Mouse (Mus musculus): ENCODE data around the gene Itpr1.

Gene Itpr1

DNA sequence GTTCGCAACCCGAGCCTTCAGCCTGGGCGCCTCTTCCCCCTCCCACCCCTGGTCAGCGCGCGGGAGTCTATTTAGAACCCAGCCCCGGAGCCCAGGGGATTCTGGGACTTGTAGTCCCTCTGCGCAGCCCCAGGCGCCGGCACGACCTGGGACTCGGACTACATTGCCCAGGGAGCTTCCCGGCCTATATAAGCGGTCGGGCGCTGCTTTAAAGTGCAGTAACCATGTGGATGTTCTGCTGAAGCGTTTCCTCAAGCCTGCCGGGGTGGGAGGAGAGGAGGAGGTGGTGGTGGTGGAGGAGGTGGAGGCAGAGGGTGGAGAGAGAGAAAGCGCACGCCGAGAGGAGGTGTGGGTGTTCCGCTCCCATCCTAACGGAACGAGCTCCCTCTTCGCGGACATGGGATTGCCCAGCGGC is at the start of gene Itpr1:
Itpr1 (plus strand) TSS at position 216 of the 415 bp plus-strand sequence.
- peak; percentile 99 for DNase-seq

- no peak for DNase-seq
Measured at GRCm38 (mm10) chr6:108164935-108165334, 48.0 kb upstream of the Itpr1 start.

DNA sequence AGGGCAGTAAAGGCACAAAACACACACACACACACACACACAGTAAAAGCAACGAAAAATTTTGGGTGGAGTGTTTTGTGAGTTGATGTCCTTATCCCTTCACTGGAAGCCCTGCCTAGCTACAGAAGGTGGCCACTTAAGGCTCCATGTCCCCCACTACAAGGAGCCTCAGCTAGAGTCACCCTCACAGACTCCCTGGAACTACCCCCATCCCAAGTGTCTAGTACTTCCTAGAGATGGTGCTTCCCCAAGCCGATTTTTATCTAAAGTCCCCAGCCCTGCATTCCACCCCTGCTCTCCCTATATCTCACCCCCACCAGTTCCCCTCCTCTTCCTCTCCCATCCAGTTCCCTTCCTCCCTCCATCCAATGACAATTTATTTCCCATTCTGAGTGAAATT is 47.3 kb upstream of the Itpr1 start:
- no peak for DNase-seq

- DNase-seq: no peak
Measured at GRCm38 (mm10) chr6:108167946-108168680, 44.8 kb upstream of the Itpr1 start.

DNA sequence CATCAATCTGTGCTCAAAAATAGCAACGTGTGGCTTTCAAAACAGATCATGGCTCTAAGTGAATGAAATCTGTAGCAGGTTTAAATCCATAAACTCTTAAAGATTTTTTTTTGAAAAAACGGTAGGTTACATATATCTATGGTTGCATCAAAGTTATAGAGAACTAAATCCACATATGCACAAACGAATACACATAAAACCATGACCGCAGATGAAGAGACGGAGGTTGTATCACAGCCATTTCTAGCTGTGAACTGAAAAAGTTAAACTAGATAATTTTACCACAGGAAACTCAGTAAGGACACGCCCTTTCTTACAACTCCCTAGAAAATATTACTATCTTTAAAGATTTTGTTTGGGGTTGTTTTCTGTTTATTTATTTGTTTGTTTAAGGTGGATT is 44.2 kb upstream of the Itpr1 start:
- no peak for DNase-seq

DNA sequence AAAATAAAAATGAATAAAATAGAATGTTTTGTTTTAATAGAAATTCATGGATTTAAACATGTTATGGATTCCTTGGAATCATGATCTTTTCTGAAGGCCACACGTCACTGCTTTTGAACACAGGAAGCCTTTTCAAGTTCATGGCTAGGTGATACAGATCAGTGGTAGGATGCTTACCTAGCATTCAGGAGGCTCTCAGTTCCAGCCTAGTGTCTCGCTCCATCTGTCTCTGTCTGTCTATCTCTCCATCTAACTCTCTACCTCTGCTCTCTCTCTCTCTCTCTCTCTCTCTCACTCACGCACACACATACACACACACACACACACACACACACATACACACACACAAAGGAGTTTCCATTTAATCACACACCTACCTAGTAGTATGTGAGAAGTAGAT is 43.4 kb upstream of the Itpr1 start:
- DNase-seq: no peak

DNA sequence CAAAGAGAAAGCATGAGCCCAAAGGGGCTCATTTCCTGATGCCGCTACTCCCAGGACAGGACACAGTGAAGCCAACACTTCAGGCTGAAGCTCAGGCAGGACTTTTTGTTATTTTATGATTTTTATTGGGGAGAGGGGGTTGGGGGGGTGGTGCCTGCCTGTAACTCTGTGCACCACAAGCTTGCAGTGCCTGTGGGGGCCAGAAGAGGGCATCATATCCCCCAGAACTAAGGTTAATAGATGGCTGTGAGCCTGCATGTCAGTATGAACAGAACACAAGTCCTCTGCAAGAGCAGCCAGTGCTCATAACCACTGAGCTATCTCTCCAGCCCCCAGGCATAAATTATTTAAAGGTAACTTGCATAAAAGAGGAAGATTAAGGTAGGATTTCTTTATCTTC is 40.7 kb upstream of the Itpr1 start:
- DNase-seq: no peak

DNA sequence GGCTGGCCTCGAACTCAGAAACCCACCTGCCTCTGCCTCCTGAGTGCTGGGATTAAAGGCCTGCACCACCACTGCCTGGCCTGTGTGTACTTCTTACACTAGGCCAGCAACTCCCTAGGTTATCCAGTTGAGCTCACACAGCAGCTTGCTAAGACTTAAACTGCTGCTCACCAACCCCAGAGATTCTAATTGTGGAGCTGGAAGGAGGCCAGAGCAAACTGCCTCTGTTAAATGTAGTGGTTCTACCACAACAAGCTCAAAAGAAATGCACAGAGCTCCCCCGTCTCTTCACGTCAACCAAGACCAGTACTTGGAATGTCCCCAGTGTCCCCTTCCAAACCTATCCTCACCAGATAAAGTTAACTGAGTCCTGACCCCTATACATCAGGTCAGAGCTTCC is 38.7 kb upstream of the Itpr1 start:
- no peak for DNase-seq

- DNase-seq: no peak
Measured at GRCm38 (mm10) chr6:108179087-108179486, 33.8 kb upstream of the Itpr1 start.

- DNase-seq: peak; percentile 94
Measured at GRCm38 (mm10) chr6:108184847-108185684, 27.8 kb upstream of the Itpr1 start, which contains the start of gene Sumf1. Gene Sumf1, minus strand, starts transcription at chr6:108185582.

DNA sequence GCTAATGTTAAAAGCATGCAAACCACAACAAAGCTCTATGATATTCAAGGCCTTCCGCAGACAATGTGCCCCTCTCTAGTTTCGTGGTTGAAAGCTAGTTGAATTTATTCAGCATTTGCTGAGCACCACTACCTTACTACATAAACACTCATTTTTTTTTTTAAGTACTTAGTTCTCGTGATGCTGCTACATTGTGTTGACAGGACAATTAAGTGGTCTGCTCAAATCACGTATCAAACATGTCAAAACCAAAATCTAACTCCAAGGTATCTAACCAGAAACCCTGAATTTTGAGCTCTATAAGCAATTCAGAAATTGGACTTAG is 27.2 kb upstream of the Itpr1 start:
- DNase-seq: no peak

- no peak for DNase-seq
Measured at GRCm38 (mm10) chr6:108190690-108191089, 22.2 kb upstream of the Itpr1 start.

DNA sequence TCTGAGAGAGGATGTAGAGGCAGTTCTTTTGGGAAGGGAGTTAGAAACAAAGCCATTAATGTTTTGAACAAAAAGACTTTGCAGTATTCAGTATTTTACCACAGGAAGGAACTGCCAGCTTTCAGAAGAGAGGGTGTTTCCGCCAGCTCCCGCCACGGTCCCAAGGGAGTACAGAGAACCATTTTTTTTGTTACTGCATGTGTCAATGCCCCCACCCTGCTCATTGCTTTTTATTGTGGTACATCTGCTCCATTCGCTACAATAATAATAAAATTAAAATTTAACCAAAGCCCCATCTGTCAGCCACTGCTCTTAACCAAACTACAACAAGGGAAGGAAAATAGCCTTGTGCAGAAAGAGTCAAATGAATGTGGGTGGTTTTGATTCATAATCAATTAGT is 20.3 kb upstream of the Itpr1 start:
- DNase-seq: no peak

DNA sequence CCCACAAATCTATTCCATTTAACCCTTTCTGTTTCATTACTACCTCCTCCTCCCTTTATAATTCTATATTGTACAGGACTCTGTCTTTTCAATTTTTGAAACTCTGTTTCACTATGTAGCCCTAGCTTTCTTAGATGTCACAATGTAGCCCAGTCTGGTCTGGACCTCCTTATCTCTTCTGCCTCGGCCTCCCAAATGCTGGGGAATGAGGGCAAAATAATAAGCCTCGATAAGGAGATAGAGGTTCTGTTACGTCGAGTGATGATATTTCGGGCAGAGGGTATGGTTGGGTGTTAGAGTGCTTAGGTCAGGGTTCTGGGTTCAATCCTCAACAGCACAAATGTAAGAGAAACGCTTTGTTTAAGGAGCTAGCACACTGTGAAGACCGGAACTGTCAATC is 16.2 kb upstream of the Itpr1 start:
- no peak for DNase-seq

DNA sequence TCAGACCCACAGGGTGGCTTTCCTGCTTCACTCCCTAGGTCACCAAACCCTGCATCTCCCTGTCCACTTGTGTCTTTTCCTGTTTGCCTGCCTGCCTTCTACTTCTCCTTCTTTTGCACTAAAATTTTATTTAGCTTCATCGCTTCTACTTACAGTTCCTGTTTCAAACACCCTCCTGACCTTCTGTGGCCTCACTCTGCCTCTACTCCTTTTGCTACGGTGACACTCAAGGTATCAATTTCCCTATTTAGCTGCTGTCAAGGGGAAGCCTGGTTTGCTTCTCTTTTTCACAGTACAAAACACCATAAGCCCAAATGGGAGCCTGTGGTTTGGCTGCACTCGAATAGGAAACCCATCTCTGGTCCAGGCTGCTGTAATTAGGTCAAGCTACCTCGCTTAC is 15.8 kb upstream of the Itpr1 start:
- DNase-seq: no peak

GRCm38 (mm10) chr6:108198286-108198685 is 14.6 kb upstream of the Itpr1 start:
- DNase-seq: no peak

DNA sequence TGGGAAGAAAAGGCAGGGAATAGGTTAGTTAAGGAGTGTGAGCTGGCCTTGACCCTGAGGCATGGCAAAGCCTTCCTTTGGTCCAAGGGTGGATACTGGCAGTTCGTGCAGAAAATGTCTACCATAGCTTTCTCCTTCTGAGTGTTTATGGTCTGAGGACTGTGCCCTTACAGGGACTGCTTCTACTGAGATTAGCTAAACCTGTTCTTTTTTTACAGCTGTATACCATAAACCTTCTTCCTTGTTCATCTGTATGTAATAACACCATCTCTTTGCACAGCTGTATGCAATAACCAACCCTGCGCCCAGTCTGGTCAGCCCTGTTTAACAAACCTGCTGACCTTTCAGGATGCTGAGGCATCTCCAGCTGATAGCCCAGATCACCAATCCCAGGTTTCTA is 8.6 kb upstream of the Itpr1 start:
- DNase-seq: no peak

- DNase-seq: no peak
Measured at GRCm38 (mm10) chr6:108206145-108206544, 6.8 kb upstream of the Itpr1 start.

- DNase-seq: no peak
Measured at GRCm38 (mm10) chr6:108206914-108207566, 5.9 kb upstream of the Itpr1 start.

GRCm38 (mm10) chr6:108211896-108212880 is 708 bp upstream of the Itpr1 start:
- peak; percentile 49 for DNase-seq

- no peak for DNase-seq
Measured at GRCm38 (mm10) chr6:108213481-108214293, 791 bp downstream of the Itpr1 start.

Data from kidney, adult 18-20 months (tissue).